9 mouse cellular contexts compared by ENCODE assay signal in the genomic region with DNA sequence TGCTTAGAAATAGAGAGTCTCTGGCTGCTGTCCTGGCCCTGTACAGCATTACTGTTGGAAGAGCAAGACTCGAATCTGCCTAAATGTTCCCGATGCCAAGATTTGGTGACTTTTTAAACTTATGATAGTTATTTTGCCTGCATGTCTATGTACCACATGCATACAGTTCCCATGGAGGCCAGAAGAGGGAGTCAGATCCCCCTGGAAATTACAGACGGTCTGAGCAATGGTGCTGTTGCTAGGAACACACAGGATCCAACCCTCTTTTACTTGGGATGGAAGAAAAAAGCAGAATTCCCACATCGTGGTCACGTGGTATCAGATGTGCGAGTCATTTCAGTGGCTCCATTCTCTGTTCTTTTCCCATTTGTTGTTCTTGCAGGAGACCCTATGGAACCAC. TPM values are rescaled to one million over a fixed set of nuclear protein-coding genes. Genes with fewer than 3 reads are reported as not detected.
DNase-seq lines count a peak whose midpoint lies in the region; ATAC-seq lines count a peak whose summit lies in the region.
"Had no signal": no experiment of that assay in that cellular context is flagged by ENCODE, and none has a peak within 500 bp of the region (broad histone marks: within the 10 kb centered on the region; RNA-seq: fewer than 3 reads in every experiment).

No protein-coding gene starts in this region.

- H3K27ac ChIP-seq in forebrain, embryonic 16.5 days (ENCODE audit: low read length), result no peak overlapping the region
- H3K27ac ChIP-seq: embryonic facial prominence, embryonic 13.5 days had no signal

- H3K27me3 ChIP-seq in forebrain, embryonic 16.5 days (replicated peaks; ENCODE audit: control insufficient read depth, insufficient read depth, low read length), result no peaks in the 10 kb centered on the region
- H3K27me3 ChIP-seq: embryonic facial prominence, embryonic 13.5 days had no signal

- no peaks in the 10 kb centered on the region for H3K4me1 ChIP-seq in forebrain, embryonic 16.5 days (replicated peaks; ENCODE audit: control insufficient read depth, insufficient read depth, low read length)
- H3K4me1 ChIP-seq: embryonic facial prominence, embryonic 13.5 days had no signal

- H3K36me3 ChIP-seq in forebrain, embryonic 16.5 days (ENCODE audit: control insufficient read depth, insufficient read depth), result peaks cover 14% of the 10 kb centered on the region

- peak; percentile 55 to 61 for DNase-seq in cerebellum, postnatal 10 days
- no peak for DNase-seq in cerebellum, adult 9-10 months
- DNase-seq in left cerebral cortex, adult 18-20 months (ENCODE audit: low spot score in 2 of 2), result peak; percentile 39 to 58
- no peak for DNase-seq in left cerebral cortex, adult 11 months (ENCODE audit: low spot score)
- DNase-seq in ES-CJ7 (ENCODE audit: low read depth, low spot score), result peak; percentile 46
- DNase-seq in kidney, postnatal 4 days, result peak; percentile 30 to 50
- no peak for DNase-seq in T-cell, adult 2 months (ENCODE audit: low spot score)

- no peaks in the 10 kb centered on the region for H3K9me3 ChIP-seq in forebrain, embryonic 16.5 days (ENCODE audit: control insufficient read depth, low read length)
- H3K9me3 ChIP-seq: embryonic facial prominence, embryonic 13.5 days had no signal

- H3K4me2 ChIP-seq in forebrain, embryonic 16.5 days (ENCODE audit: low read length), result no peak overlapping the region
- H3K4me2 ChIP-seq: embryonic facial prominence, embryonic 13.5 days had no signal

- ATAC-seq in forebrain, embryonic 16.5 days, result no peak

- H3K9ac ChIP-seq in forebrain, embryonic 16.5 days (replicated peaks; ENCODE audit: low read depth, low read length), result no peak overlapping the region
- H3K9ac ChIP-seq: embryonic facial prominence, embryonic 13.5 days had no signal

- no peak overlapping the region for H3K4me3 ChIP-seq in forebrain, embryonic 16.5 days (replicated peaks; ENCODE audit: low read length)
- H3K4me3 ChIP-seq: embryonic facial prominence, embryonic 13.5 days had no signal

- WGBS in forebrain, embryonic 16.5 days, result 78% methylated on average over 6 of the region's 6 CpGs

RNA-seq across cellular contexts. Expression of a gene that starts 39.2 kb away (rescaled TPM):
- total RNA-seq in left cerebral cortex, adult 18-20 months (2021), result 10 to 100 TPM; 24.7 to 25.6 TPM
- polyA plus RNA-seq in forebrain, embryonic 16.5 days (2015; fragmentation: Nextera tagmentation; extraction: Ambion mirVana), result 0.98 and 1.1 TPM in 2 replicates

RNA-seq across cellular contexts. Expression of a gene that starts 39.8 kb away (rescaled TPM):
- total RNA-seq in left cerebral cortex, adult 18-20 months (2021), result 10 to 100 TPM; 24.4 to 26.8 TPM
- 28.2 and 32.2 TPM in 2 replicates for polyA plus RNA-seq in forebrain, embryonic 16.5 days (2015; fragmentation: Nextera tagmentation; extraction: Ambion mirVana)

Comparison
In these comparisons a context has a peak if more than half of its experiments do, and no peak if none do; other contexts are left out.
1. DNase-seq: peak in cerebellum, postnatal 10 days (2 of 2), left cerebral cortex, adult 18-20 months (2 of 2), ES-CJ7 (single experiment) and kidney, postnatal 4 days (2 of 2); none in cerebellum, adult 9-10 months (single experiment), left cerebral cortex, adult 11 months (single experiment) and T-cell, adult 2 months (single experiment).